Mouse (Mus musculus): ENCODE results near the gene Ppm1j.

- no peak for TF ChIP-seq GATA1 (IDR thresholded peaks at IDR 0.05; ENCODE audit: low read length)
- no peak for TF ChIP-seq TAL1 (IDR thresholded peaks at IDR 0.05; ENCODE audit: low read length)
Measured at GRCm38 (mm10) chr3:104758869-104759268, 22.0 kb upstream of the Ppm1j start.
